Mouse (Mus musculus) liver, postnatal 0 days (tissue): ENCODE data around the gene Calr.

Experiments used
- CTCF ChIP-seq: sonication (generic); IDR thresholded peaks from 2 replicates; pipeline ENCODE4 v1.5.1; 2016; ENCODE audit warnings: antibody characterized with exemption, low read depth
- EP300 ChIP-seq: IDR thresholded peaks from 2 replicates; pipeline ENCODE4 v1.6.1; 2016; ENCODE audit warnings: antibody characterized with exemption, low read depth, mild to moderate bottlenecking

- TF ChIP-seq CTCF (no peak), EP300 (no peak)
These were observed 6.9 kb downstream of the Calr start for GRCm38 (mm10) chr8:84839875-84840247.
